ENCODE assay signal across 20 mouse cellular contexts in genomic region chr16:94821610-94822009, GRCm38 (mm10).
DNase-seq lines count a peak whose midpoint lies in the region; ATAC-seq lines count a peak whose summit lies in the region.
"Had no signal": no experiment of that assay in that cellular context is flagged by ENCODE, and none has a peak within 500 bp of the region (broad histone marks: within the 10 kb centered on the region; RNA-seq: fewer than 3 reads in every experiment).

No protein-coding gene starts in this region.

- WGBS in hindbrain, embryonic 10.5 days = 89% methylated on average over 11 of the region's 11 CpGs

- no peak overlapping the region for H3K4me3 ChIP-seq in hindbrain, embryonic 10.5 days
- H3K4me3 ChIP-seq: embryonic facial prominence, embryonic 13.5 days; heart, embryonic 13.5 days; limb, embryonic 12.5 days; liver, embryonic 13.5 days; lung, embryonic 15.5 days; midbrain, embryonic 13.5 days had no signal

- no peaks in the 10 kb centered on the region for H3K36me3 ChIP-seq in hindbrain, embryonic 10.5 days
- H3K36me3 ChIP-seq: embryonic facial prominence, embryonic 13.5 days; heart, embryonic 13.5 days; limb, embryonic 12.5 days; liver, embryonic 13.5 days; lung, embryonic 15.5 days; midbrain, embryonic 13.5 days had no signal

- no peaks in the 10 kb centered on the region for H3K4me1 ChIP-seq in hindbrain, embryonic 10.5 days (replicated peaks)
- H3K4me1 ChIP-seq: limb, embryonic 12.5 days; liver, embryonic 13.5 days; midbrain, embryonic 13.5 days had no signal

- H3K9me3 ChIP-seq in hindbrain, embryonic 10.5 days = no peaks in the 10 kb centered on the region
- H3K9me3 ChIP-seq: embryonic facial prominence, embryonic 13.5 days; heart, embryonic 13.5 days; limb, embryonic 12.5 days; liver, embryonic 13.5 days; lung, embryonic 15.5 days; midbrain, embryonic 13.5 days had no signal

- intact Hi-C loops in left cerebral cortex, postnatal 14 days (cut with DNase I) = no loop called here
- intact Hi-C loops in left cerebral cortex, postnatal 10 days (cut with DNase I) = no loop called here

- H3K27ac ChIP-seq in hindbrain, embryonic 10.5 days = no peak overlapping the region
- H3K27ac ChIP-seq: embryonic facial prominence, embryonic 13.5 days; heart, embryonic 13.5 days; limb, embryonic 12.5 days; liver, embryonic 13.5 days; lung, embryonic 15.5 days; midbrain, embryonic 13.5 days; stomach, postnatal 0 days had no signal

- peak; percentile 44 to 59 for DNase-seq in cerebellum, postnatal 14 days
- peak; percentile 28 to 69 for DNase-seq in left cerebral cortex, postnatal 14 days (ENCODE audit: low spot score in 2 of 2)
- no peak for DNase-seq in left cerebral cortex, postnatal 10 days (ENCODE audit: extremely low spot score in 1 of 2, low spot score in 2 of 2)
- peak; percentile 30 to 31 for DNase-seq in layer of hippocampus, postnatal 10 days (ENCODE audit: low spot score in 2 of 2)
- peak; percentile 18 to 33 for DNase-seq in right cerebral cortex, postnatal 36 days (ENCODE audit: low spot score in 2 of 2)
- DNase-seq in hindbrain, embryonic 10.5 days (ENCODE audit: low spot score) = no peak
- no peak for DNase-seq in lung, postnatal 36 days
- DNase-seq: forebrain, postnatal 0 days; heart, postnatal 36 days; kidney, adult 18-20 months; kidney, postnatal 36 days; liver, embryonic 13.5 days; thymus, postnatal 36 days had no signal

- H3K27me3 ChIP-seq in hindbrain, embryonic 10.5 days (ENCODE audit: insufficient read depth, poor library complexity, severe bottlenecking) = no peaks in the 10 kb centered on the region
- H3K27me3 ChIP-seq: embryonic facial prominence, embryonic 13.5 days; heart, embryonic 13.5 days; limb, embryonic 12.5 days; liver, embryonic 13.5 days; lung, embryonic 15.5 days; midbrain, embryonic 13.5 days had no signal

- no peak for ATAC-seq in cerebellum, adult (ENCODE audit: insufficient number of reproducible peaks, low FRiP score, low TSS enrichment)
- ATAC-seq: forebrain, postnatal 0 days; midbrain, embryonic 13.5 days had no signal

Comparison
In these comparisons a context has a peak if more than half of its experiments do, and no peak if none do; other contexts are left out.
1. DNase-seq: peak in cerebellum, postnatal 14 days (2 of 2), left cerebral cortex, postnatal 14 days (2 of 2), layer of hippocampus, postnatal 10 days (2 of 2) and right cerebral cortex, postnatal 36 days (2 of 2); none in left cerebral cortex, postnatal 10 days (0 of 2), hindbrain, embryonic 10.5 days (single experiment) and lung, postnatal 36 days (single experiment).